Mouse (Mus musculus): ENCODE measurements around the gene Pknox2. TPM values are rescaled to one million over a fixed set of nuclear protein-coding genes. Genes with fewer than 3 reads are reported as not detected.
A peak's percentile ranks its signal among the peaks of the same experiment; 100 is the strongest.

Pknox2 gene
- total RNA-seq, 1 experiment, result 1.8 TPM

DNA sequence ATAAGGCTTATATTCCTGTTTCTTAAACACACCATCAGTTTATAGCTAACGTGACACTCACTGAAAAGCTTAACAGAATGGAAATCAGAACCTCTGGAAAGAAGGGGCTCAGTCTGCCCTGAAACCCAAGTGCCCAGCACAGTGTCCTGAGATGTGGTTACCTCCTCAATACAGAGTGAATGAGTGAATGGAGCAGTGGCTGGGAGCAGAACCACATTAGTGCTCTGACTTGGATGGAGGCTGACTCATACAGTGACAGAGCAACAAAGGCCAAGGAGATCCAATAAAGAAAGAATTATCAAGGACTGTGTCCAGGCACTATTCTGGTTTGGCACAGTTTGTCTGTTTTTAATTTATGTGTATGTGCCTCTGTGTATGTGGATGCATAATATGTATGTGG lies 101.3 kb downstream of the Pknox2 start:
- Histone ChIP-seq H3K4me3 (ENCODE audit: insufficient read depth in 1 of 2, low read depth in 1 of 2, low read length in 2 of 2, poor library complexity in 1 of 2, severe bottlenecking in 1 of 2) (no peak overlapping the region), H3K9ac (ENCODE audit: insufficient read depth, low read depth, low read length, poor library complexity, severe bottlenecking) (no peak overlapping the region), H3K36me3 (ENCODE audit: control insufficient read depth, insufficient read depth, low read length, poor library complexity, severe bottlenecking) (no peaks in the 10 kb centered on the region), H3K4me1 (ENCODE audit: control insufficient read depth in 2 of 2, insufficient read depth in 2 of 2, low read length in 2 of 2, poor library complexity in 1 of 2) (peaks cover 0 to 5% of the 10 kb centered on the region in 2 experiments; a peak in 2 of 4 replicates), H3K27ac (ENCODE audit: insufficient read depth, low read depth, low read length, poor library complexity, severe bottlenecking) (no peak overlapping the region), H3K9me3 (ENCODE audit: control insufficient read depth, insufficient read depth, low read depth, low read length) (no peaks in the 10 kb centered on the region)
- no peak for DNase-seq (ENCODE audit: low read depth, low spot score)
- in situ Hi-C loops (cut with MboI; ENCODE audit: low sequenced_read_pairs in 2 of 2, unreplicated experiment in 2 of 2), result no loop called here
- TF ChIP-seq MAFK (IDR thresholded peaks at IDR 0.05; ENCODE audit: insufficient read depth, low read depth, low read length) (no peak), HCFC1 (IDR thresholded peaks at IDR 0.05; ENCODE audit: borderline replicate concordance, insufficient read depth, low read length) (no peak), CHD2 (IDR thresholded peaks at IDR 0.05; ENCODE audit: low read depth, low read length) (no peak), ZNF384 (IDR thresholded peaks at IDR 0.05; ENCODE audit: low read depth, low read length) (no peak), ZC3H11A (IDR thresholded peaks at IDR 0.05; ENCODE audit: borderline replicate concordance, low read depth, low read length) (no peak)

DNA sequence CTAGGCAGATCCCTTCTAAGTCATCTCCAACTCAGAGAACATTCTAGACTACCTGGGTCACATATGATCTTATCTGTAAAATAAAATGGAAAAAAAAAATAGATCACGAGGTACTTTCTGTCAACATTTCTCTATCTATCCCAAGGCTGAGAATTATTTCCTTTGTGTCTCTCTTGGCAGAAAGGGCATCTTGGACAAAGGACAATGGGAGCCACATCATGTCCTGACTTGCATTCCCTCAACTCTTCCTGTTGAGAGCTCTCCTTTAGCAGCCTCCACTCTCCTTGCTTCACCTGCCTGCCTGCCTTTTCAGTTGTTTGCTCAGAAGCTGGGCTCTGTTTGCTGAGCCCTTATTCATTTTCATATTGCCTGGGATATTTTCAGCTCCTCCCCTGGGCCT lies 103.0 kb downstream of the Pknox2 start:
- peaks cover 0 to 5% of the 10 kb centered on the region in 2 experiments; a peak in 2 of 4 replicates for H3K4me1 ChIP-seq (ENCODE audit: control insufficient read depth in 2 of 2, insufficient read depth in 2 of 2, low read length in 2 of 2, poor library complexity in 1 of 2)
- no peak for TF ChIP-seq CHD2 (IDR thresholded peaks at IDR 0.05; ENCODE audit: low read depth, low read length)
- TF ChIP-seq ZC3H11A (IDR thresholded peaks at IDR 0.05; ENCODE audit: borderline replicate concordance, low read depth, low read length), result no peak
- no peak for TF ChIP-seq MAFK (IDR thresholded peaks at IDR 0.05; ENCODE audit: insufficient read depth, low read depth, low read length)
- TF ChIP-seq ZNF384 (IDR thresholded peaks at IDR 0.05; ENCODE audit: low read depth, low read length), result no peak
- no peak for TF ChIP-seq HCFC1 (IDR thresholded peaks at IDR 0.05; ENCODE audit: borderline replicate concordance, insufficient read depth, low read length)
- no peak overlapping the region for H3K27ac ChIP-seq (ENCODE audit: insufficient read depth, low read depth, low read length, poor library complexity, severe bottlenecking)
- no peak overlapping the region for H3K4me3 ChIP-seq (ENCODE audit: insufficient read depth in 1 of 2, low read depth in 1 of 2, low read length in 2 of 2, poor library complexity in 1 of 2, severe bottlenecking in 1 of 2)
- H3K9me3 ChIP-seq (ENCODE audit: control insufficient read depth, insufficient read depth, low read depth, low read length), result no peaks in the 10 kb centered on the region
- in situ Hi-C loops (cut with MboI; ENCODE audit: low sequenced_read_pairs in 2 of 2, unreplicated experiment in 2 of 2), result no loop called here
- no peak overlapping the region for H3K9ac ChIP-seq (ENCODE audit: insufficient read depth, low read depth, low read length, poor library complexity, severe bottlenecking)
- no peak for DNase-seq (ENCODE audit: low read depth, low spot score)
- H3K36me3 ChIP-seq (ENCODE audit: control insufficient read depth, insufficient read depth, low read length, poor library complexity, severe bottlenecking), result no peaks in the 10 kb centered on the region

DNA sequence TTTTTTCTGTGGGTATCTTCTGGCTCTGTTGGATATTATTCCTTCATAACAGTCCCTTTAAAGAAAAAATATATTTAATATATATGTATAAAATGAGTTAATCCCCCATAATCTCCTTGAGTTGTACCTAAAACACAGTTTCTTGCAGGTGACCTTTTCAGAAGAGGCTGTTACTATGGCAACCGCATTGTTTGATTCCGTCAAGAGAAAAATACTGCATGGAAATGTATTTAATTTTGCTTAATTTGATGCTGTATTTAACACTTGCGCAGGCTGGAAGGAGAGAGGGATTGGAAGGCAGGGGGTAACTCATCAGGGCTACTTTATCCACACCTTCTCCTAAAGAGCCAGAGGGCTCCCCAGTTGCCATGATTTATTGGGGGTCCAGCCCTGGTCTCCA lies 108.3 kb downstream of the Pknox2 start:
- Histone ChIP-seq H3K9me3 (ENCODE audit: control insufficient read depth, insufficient read depth, low read depth, low read length) (no peaks in the 10 kb centered on the region), H3K27ac (ENCODE audit: insufficient read depth, low read depth, low read length, poor library complexity, severe bottlenecking) (no peak overlapping the region), H3K4me1 (ENCODE audit: control insufficient read depth in 2 of 2, insufficient read depth in 2 of 2, low read length in 2 of 2, poor library complexity in 1 of 2) (no peaks in the 10 kb centered on the region), H3K4me3 (ENCODE audit: insufficient read depth in 1 of 2, low read depth in 1 of 2, low read length in 2 of 2, poor library complexity in 1 of 2, severe bottlenecking in 1 of 2) (no peak overlapping the region), H3K36me3 (ENCODE audit: control insufficient read depth, insufficient read depth, low read length, poor library complexity, severe bottlenecking) (no peaks in the 10 kb centered on the region), H3K9ac (ENCODE audit: insufficient read depth, low read depth, low read length, poor library complexity, severe bottlenecking) (no peak overlapping the region)
- TF ChIP-seq ZC3H11A (IDR thresholded peaks at IDR 0.05; ENCODE audit: borderline replicate concordance, low read depth, low read length) (no peak), ZNF384 (IDR thresholded peaks at IDR 0.05; ENCODE audit: low read depth, low read length) (0 out of 2 replicates have a peak, but pooled peaks have one; percentile 26), HCFC1 (IDR thresholded peaks at IDR 0.05; ENCODE audit: borderline replicate concordance, insufficient read depth, low read length) (no peak), CHD2 (IDR thresholded peaks at IDR 0.05; ENCODE audit: low read depth, low read length) (no peak), MAFK (IDR thresholded peaks at IDR 0.05; ENCODE audit: insufficient read depth, low read depth, low read length) (no peak)
- in situ Hi-C loops (cut with MboI; ENCODE audit: low sequenced_read_pairs in 2 of 2, unreplicated experiment in 2 of 2), result no loop called here
- DNase-seq (ENCODE audit: low read depth, low spot score), result no peak

DNA sequence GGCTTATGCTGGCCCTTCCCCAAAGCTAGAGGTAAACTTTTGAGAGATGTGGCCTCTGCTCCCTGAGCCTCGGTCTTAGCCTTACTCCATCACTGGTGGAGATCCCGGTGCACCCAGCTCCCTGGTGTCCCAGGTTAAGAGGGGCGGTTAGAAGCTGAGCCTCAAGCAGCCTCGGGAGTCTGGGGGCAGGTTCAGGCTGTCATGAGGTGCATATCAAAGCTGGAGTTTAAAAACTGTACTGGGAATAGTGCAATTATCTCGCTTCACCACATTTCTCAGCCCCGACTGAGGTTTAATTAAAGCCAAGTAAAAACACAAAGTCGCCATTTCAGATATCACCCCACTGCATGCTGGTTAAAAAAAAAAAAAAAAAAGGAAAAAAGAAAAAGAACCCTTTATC lies 108.8 kb downstream of the Pknox2 start:
- no peak for DNase-seq (ENCODE audit: low read depth, low spot score)
- Histone ChIP-seq H3K36me3 (ENCODE audit: control insufficient read depth, insufficient read depth, low read length, poor library complexity, severe bottlenecking) (no peaks in the 10 kb centered on the region), H3K9me3 (ENCODE audit: control insufficient read depth, insufficient read depth, low read depth, low read length) (no peaks in the 10 kb centered on the region), H3K9ac (ENCODE audit: insufficient read depth, low read depth, low read length, poor library complexity, severe bottlenecking) (no peak overlapping the region), H3K27ac (ENCODE audit: insufficient read depth, low read depth, low read length, poor library complexity, severe bottlenecking) (no peak overlapping the region), H3K4me3 (ENCODE audit: insufficient read depth in 1 of 2, low read depth in 1 of 2, low read length in 2 of 2, poor library complexity in 1 of 2, severe bottlenecking in 1 of 2) (no peak overlapping the region), H3K4me1 (ENCODE audit: control insufficient read depth in 2 of 2, insufficient read depth in 2 of 2, low read length in 2 of 2, poor library complexity in 1 of 2) (no peaks in the 10 kb centered on the region)
- no peak for TF ChIP-seq ZNF384 (IDR thresholded peaks at IDR 0.05; ENCODE audit: low read depth, low read length)
- no peak for TF ChIP-seq ZC3H11A (IDR thresholded peaks at IDR 0.05; ENCODE audit: borderline replicate concordance, low read depth, low read length)
- no peak for TF ChIP-seq MAFK (IDR thresholded peaks at IDR 0.05; ENCODE audit: insufficient read depth, low read depth, low read length)
- no peak for TF ChIP-seq CHD2 (IDR thresholded peaks at IDR 0.05; ENCODE audit: low read depth, low read length)
- no peak for TF ChIP-seq HCFC1 (IDR thresholded peaks at IDR 0.05; ENCODE audit: borderline replicate concordance, insufficient read depth, low read length)
- in situ Hi-C loops (cut with MboI; ENCODE audit: low sequenced_read_pairs in 2 of 2, unreplicated experiment in 2 of 2), result no loop called here

DNA sequence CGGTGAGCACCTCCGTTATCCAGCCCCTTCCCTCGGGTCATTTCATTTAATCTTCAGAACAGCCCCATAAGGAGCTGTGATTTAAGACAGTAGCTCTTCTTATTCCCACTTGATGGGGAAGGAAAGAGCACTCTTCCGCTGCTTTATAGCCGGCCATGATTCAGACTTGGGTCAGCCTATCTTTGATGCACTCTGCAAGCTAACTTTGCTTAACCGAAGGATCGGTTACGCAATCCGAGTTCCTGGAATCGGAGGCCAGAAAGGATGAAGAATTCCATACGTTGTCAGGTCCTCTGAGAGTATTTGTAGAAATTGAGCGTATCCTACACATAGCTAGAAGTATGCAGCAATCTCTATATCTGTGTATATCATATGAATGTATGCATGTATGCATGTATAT lies 109.8 kb downstream of the Pknox2 start:
- TF ChIP-seq ZNF384 (IDR thresholded peaks at IDR 0.05; ENCODE audit: low read depth, low read length), result no peak
- no peak for TF ChIP-seq CHD2 (IDR thresholded peaks at IDR 0.05; ENCODE audit: low read depth, low read length)
- TF ChIP-seq MAFK (IDR thresholded peaks at IDR 0.05; ENCODE audit: insufficient read depth, low read depth, low read length), result no peak
- no peak for TF ChIP-seq HCFC1 (IDR thresholded peaks at IDR 0.05; ENCODE audit: borderline replicate concordance, insufficient read depth, low read length)
- TF ChIP-seq ZC3H11A (IDR thresholded peaks at IDR 0.05; ENCODE audit: borderline replicate concordance, low read depth, low read length), result no peak
- Histone ChIP-seq H3K36me3 (ENCODE audit: control insufficient read depth, insufficient read depth, low read length, poor library complexity, severe bottlenecking) (no peaks in the 10 kb centered on the region), H3K4me1 (ENCODE audit: control insufficient read depth in 2 of 2, insufficient read depth in 2 of 2, low read length in 2 of 2, poor library complexity in 1 of 2) (no peaks in the 10 kb centered on the region), H3K4me3 (ENCODE audit: insufficient read depth in 1 of 2, low read depth in 1 of 2, low read length in 2 of 2, poor library complexity in 1 of 2, severe bottlenecking in 1 of 2) (no peak overlapping the region), H3K27ac (ENCODE audit: insufficient read depth, low read depth, low read length, poor library complexity, severe bottlenecking) (no peak overlapping the region), H3K9me3 (ENCODE audit: control insufficient read depth, insufficient read depth, low read depth, low read length) (no peaks in the 10 kb centered on the region), H3K9ac (ENCODE audit: insufficient read depth, low read depth, low read length, poor library complexity, severe bottlenecking) (no peak overlapping the region)
- in situ Hi-C loops (cut with MboI; ENCODE audit: low sequenced_read_pairs in 2 of 2, unreplicated experiment in 2 of 2), result no loop called here
- DNase-seq (ENCODE audit: low read depth, low spot score), result no peak

All from ES-E14 (cell line).